Mouse (Mus musculus): ENCODE data around the gene Zbtb17.

Zbtb17 gene

GRCm38 (mm10) chr4:141502723-141503122, 58.3 kb downstream of the Zbtb17 start:
- no peak for DNase-seq

- no peak for DNase-seq
Measured at GRCm38 (mm10) chr4:141504471-141504870, 60.0 kb downstream of the Zbtb17 start.

DNA sequence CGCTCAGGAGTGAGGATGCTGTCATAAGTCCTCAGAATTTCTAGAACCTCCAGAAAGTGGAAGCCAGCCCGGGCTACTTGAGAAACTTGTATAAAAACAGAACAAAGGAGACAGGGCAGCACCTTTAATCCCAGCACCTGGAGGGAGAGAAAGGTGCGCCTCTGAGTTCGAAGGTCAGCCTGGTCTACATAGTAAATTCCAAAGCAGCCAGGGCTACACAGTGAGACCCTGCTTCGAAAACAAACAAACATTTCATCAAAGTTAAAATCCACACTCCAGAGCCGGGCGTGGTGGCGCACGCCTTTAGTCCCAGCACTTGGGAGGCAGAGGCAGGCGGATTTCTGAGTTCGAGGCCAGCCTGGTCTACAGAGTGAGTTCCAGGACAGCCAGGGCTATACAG, 61.4 kb downstream of the Zbtb17 start:
- no peak for DNase-seq

GRCm38 (mm10) chr4:141506352-141506751, 61.9 kb downstream of the Zbtb17 start:
- DNase-seq: peak; percentile 72 to 81

DNA sequence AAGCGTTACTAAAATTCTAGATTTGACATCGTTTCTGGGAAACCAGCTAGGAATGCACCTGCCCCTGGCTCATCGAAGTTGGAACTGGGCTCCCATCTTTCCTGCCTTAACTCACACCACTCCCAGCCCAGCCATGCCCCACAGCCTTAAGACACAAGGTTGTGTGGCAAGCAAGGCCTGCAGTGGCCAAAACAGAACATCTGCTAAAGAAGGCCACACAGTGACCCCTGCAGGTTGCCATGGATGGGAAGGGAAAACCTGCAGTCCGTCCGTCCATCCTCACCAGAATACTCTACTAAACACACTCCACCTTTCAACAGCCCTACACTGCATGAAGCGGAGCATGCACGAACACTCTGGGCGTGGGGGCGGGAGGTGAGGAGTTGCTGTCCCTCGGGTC, 62.4 kb downstream of the Zbtb17 start:
- DNase-seq: peak; percentile 38 to 48

- DNase-seq: no peak
Measured at GRCm38 (mm10) chr4:141510457-141510856, 66.0 kb downstream of the Zbtb17 start.

GRCm38 (mm10) chr4:141512145-141512544, 67.7 kb downstream of the Zbtb17 start:
- no peak for DNase-seq

DNA sequence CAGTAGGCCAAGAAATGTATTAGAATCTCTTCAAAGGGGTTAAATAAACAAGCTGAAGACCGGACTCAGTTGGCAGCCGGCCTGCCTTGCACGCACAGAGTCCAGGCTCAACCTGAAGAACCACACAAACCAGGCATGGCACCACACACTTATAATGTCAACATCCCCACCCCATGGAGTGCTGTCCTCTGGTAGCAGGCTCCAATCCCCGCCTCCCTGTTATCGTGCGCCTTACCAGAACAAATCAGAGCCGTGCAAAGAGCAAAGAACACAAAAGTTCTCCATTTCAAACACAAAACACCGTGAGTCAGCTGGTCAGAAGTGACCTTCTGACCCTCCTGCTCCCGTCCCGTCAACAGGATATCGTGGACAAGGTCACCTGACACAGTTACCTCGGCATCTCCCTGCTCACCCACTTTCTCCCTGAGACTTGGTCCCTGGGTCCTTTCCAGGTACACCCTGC, 69.8 kb downstream of the Zbtb17 start:
- DNase-seq: no peak

All from cerebellum, postnatal 14 days (tissue).